Comparison of ENCODE assay signal across 9 mouse cellular contexts in genomic region chr2:154648086-154648485, GRCm38 (mm10). TPM values are rescaled to one million over a fixed set of nuclear protein-coding genes. Genes with fewer than 3 reads are reported as not detected.
DNase-seq lines count a peak whose midpoint lies in the region; ATAC-seq and TF ChIP-seq lines count a peak whose summit lies in the region.
"Had no signal": no experiment of that assay in that cellular context is flagged by ENCODE, and none has a peak within 500 bp of the region (broad histone marks: within the 10 kb centered on the region; RNA-seq: fewer than 3 reads in every experiment).

No protein-coding gene starts in this region.

- H3K4me1 ChIP-seq in kidney, adult 2 months (ENCODE audit: control insufficient read depth, insufficient read depth, low read length): peaks cover 7% of the 10 kb centered on the region; the same call in 1 of the 2 replicates
- no peaks in the 10 kb centered on the region for H3K4me1 ChIP-seq in kidney, embryonic 14.5 days (ENCODE audit: control insufficient read depth, insufficient read depth, low read length)
- peaks cover 5 to 13% of the 10 kb centered on the region in 2 experiments; a peak in 2 of 4 replicates for H3K4me1 ChIP-seq in ES-E14 (ENCODE audit: control insufficient read depth in 2 of 2, insufficient read depth in 2 of 2, low read length in 2 of 2, poor library complexity in 1 of 2)

- no peaks in the 10 kb centered on the region for H3K27me3 ChIP-seq in kidney, adult 2 months (replicated peaks; ENCODE audit: control insufficient read depth, insufficient read depth, low read length)
- no peaks in the 10 kb centered on the region for H3K27me3 ChIP-seq in kidney, embryonic 14.5 days (ENCODE audit: control insufficient read depth, insufficient read depth, low read length)
- H3K27me3 ChIP-seq: midbrain, embryonic 12.5 days had no signal

- H3K27ac ChIP-seq in kidney, adult 2 months (ENCODE audit: insufficient read depth, low read depth, low read length): no peak overlapping the region
- no peak overlapping the region for H3K27ac ChIP-seq in kidney, embryonic 14.5 days (ENCODE audit: low read depth, low read length)
- no peak overlapping the region for H3K27ac ChIP-seq in ES-E14 (ENCODE audit: insufficient read depth, low read depth, low read length, poor library complexity, severe bottlenecking)
- H3K27ac ChIP-seq: midbrain, embryonic 12.5 days had no signal

- H3K9ac ChIP-seq in kidney, embryonic 14.5 days (ENCODE audit: low read depth, low read length): no peak overlapping the region
- no peak overlapping the region for H3K9ac ChIP-seq in ES-E14 (ENCODE audit: insufficient read depth, low read depth, low read length, poor library complexity, severe bottlenecking)
- H3K9ac ChIP-seq: midbrain, embryonic 12.5 days had no signal

- peak; percentile 63 for DNase-seq in kidney, adult 2 months
- peak; percentile 62 for DNase-seq in ES-E14 (ENCODE audit: low read depth, low spot score)
- DNase-seq in adrenal gland, postnatal 36 days: peak; percentile 53 to 76
- peak; percentile 72 to 78 for DNase-seq in kidney, postnatal 36 days
- peak; percentile 70 for DNase-seq in yolk sac, embryonic 10.5 days (ENCODE audit: low spot score)
- no peak for DNase-seq in c-Kit-positive CD71-positive TER-119-positive erythroid progenitor cells, embryonic 14.5 days (ENCODE audit: low spot score)
- DNase-seq in heart, postnatal 4 days: no peak

- TF ChIP-seq CTCF in kidney, adult 2 months (conservative IDR thresholded peaks at IDR 0.05; ENCODE audit: insufficient read depth, insufficient read length, low read depth, low read length): peak; percentile 77

- no peak for ATAC-seq in kidney, embryonic 14.5 days (ENCODE audit: low FRiP score, low TSS enrichment)

- no peak for TF ChIP-seq POLR2A in kidney, adult 2 months (IDR thresholded peaks at IDR 0.05; ENCODE audit: low read depth, low read length)

- H3K9me3 ChIP-seq in kidney, embryonic 14.5 days (ENCODE audit: control insufficient read depth, low read length): no peaks in the 10 kb centered on the region
- no peaks in the 10 kb centered on the region for H3K9me3 ChIP-seq in ES-E14 (ENCODE audit: control insufficient read depth, insufficient read depth, low read depth, low read length)

- in situ Hi-C loops in ES-E14 (cut with MboI; ENCODE audit: low sequenced_read_pairs in 2 of 2, unreplicated experiment in 2 of 2): no loop called here

- 24% methylated on average over 3 of the region's 3 CpGs for WGBS in kidney, adult 2 months
- 38% methylated on average over 3 of the region's 3 CpGs for WGBS in kidney, embryonic 14.5 days

- H3K4me3 ChIP-seq in kidney, adult 2 months (ENCODE audit: insufficient read depth, low read depth, low read length): no peak overlapping the region
- H3K4me3 ChIP-seq in kidney, embryonic 14.5 days (ENCODE audit: low read length): no peak overlapping the region
- H3K4me3 ChIP-seq in ES-E14 (ENCODE audit: insufficient read depth in 1 of 2, low read depth in 1 of 2, low read length in 2 of 2, poor library complexity in 1 of 2, severe bottlenecking in 1 of 2): no peak overlapping the region
- H3K4me3 ChIP-seq: midbrain, embryonic 12.5 days had no signal

- H3K4me2 ChIP-seq in kidney, embryonic 14.5 days (replicated peaks; ENCODE audit: low read depth, low read length): no peak overlapping the region
- H3K4me2 ChIP-seq: midbrain, embryonic 12.5 days had no signal

- H3K36me3 ChIP-seq in kidney, adult 2 months (ENCODE audit: control insufficient read depth, insufficient read depth, low read length): no peaks in the 10 kb centered on the region
- peaks cover 8% of the 10 kb centered on the region; the same call in 1 of the 2 replicates for H3K36me3 ChIP-seq in kidney, embryonic 14.5 days (ENCODE audit: control insufficient read depth, insufficient read depth, low read length)
- H3K36me3 ChIP-seq in ES-E14 (ENCODE audit: control insufficient read depth, insufficient read depth, low read length, poor library complexity, severe bottlenecking): peaks cover 3% of the 10 kb centered on the region; the same call in 1 of the 2 replicates

TF ChIP-seq in ES-E14, 5 proteins besides CTCF, POLR2A, EP300 and RAD21:
- TF ChIP-seq HCFC1 (IDR thresholded peaks at IDR 0.05; ENCODE audit: borderline replicate concordance, insufficient read depth, low read length) (no peak), MAFK (IDR thresholded peaks at IDR 0.05; ENCODE audit: insufficient read depth, low read depth, low read length) (no peak), CHD2 (IDR thresholded peaks at IDR 0.05; ENCODE audit: low read depth, low read length) (no peak; the same call in 1 of the 2 replicates), ZNF384 (IDR thresholded peaks at IDR 0.05; ENCODE audit: low read depth, low read length) (no peak), ZC3H11A (IDR thresholded peaks at IDR 0.05; ENCODE audit: borderline replicate concordance, low read depth, low read length) (no peak)

RNA-seq across cellular contexts. Expression of gene Chmp4b, which starts 3.4 kb away (rescaled TPM):
- 71.9 and 102 TPM in 2 replicates for polyA plus RNA-seq in kidney, adult 2 months (2012; rRNA removed)
- polyA plus RNA-seq in kidney, embryonic 14.5 days (2014; fragmentation: Nextera tagmentation; extraction: Ambion mirVana): 13.9 and 19.5 TPM in 2 replicates
- 60.4 and 94.3 TPM in 2 replicates for total RNA-seq in ES-E14 (2012; rRNA removed)
- 100 to 1,000 TPM; 220 to 259 TPM for total RNA-seq in adrenal gland, postnatal 36 days (2021)
- total RNA-seq in heart, postnatal 4 days (2021): 100 to 1,000 TPM; 133 to 134 TPM

RNA-seq across cellular contexts. Expression of gene 4930519P11Rik, which starts 34.8 kb away (rescaled TPM):
- polyA plus RNA-seq in kidney, adult 2 months (2012; rRNA removed): 0.57 and 0.86 TPM in 2 replicates
- 0.72 and 0.89 TPM in 2 replicates for polyA plus RNA-seq in kidney, embryonic 14.5 days (2014; fragmentation: Nextera tagmentation; extraction: Ambion mirVana)
- total RNA-seq in ES-E14 (2012; rRNA removed): 0.67 TPM in 1 of 2 replicates, not detected in the other
- under 1 TPM in 1 of 2 experiments, not detected in 1; 0.63 TPM for total RNA-seq in adrenal gland, postnatal 36 days (2021)
- total RNA-seq in heart, postnatal 4 days (2021): not detected

RNA-seq across cellular contexts. Expression of gene Zfp341, which starts 35.0 kb away (rescaled TPM):
- polyA plus RNA-seq in kidney, adult 2 months (2012; rRNA removed): 4.9 and 5.3 TPM in 2 replicates
- 1.1 and 1.3 TPM in 2 replicates for polyA plus RNA-seq in kidney, embryonic 14.5 days (2014; fragmentation: Nextera tagmentation; extraction: Ambion mirVana)
- 3.2 and 4.0 TPM in 2 replicates for total RNA-seq in ES-E14 (2012; rRNA removed)
- 1 to 10 TPM; 2.6 to 3.0 TPM for total RNA-seq in adrenal gland, postnatal 36 days (2021)
- total RNA-seq in heart, postnatal 4 days (2021): 1 to 10 TPM; 2.4 TPM

RNA-seq across cellular contexts. Expression of gene Pxmp4, which starts 44.6 kb away (rescaled TPM):
- polyA plus RNA-seq in kidney, adult 2 months (2012; rRNA removed): 118 and 138 TPM in 2 replicates
- 20.4 and 25.9 TPM in 2 replicates for polyA plus RNA-seq in kidney, embryonic 14.5 days (2014; fragmentation: Nextera tagmentation; extraction: Ambion mirVana)
- 8.6 and 10.5 TPM in 2 replicates for total RNA-seq in ES-E14 (2012; rRNA removed)
- 10 to 100 TPM; 30.9 to 35.7 TPM for total RNA-seq in adrenal gland, postnatal 36 days (2021)
- total RNA-seq in heart, postnatal 4 days (2021): 10 to 100 TPM; 14.5 to 20.4 TPM

Comparison
In these comparisons a context has a peak if more than half of its experiments do, and no peak if none do; other contexts are left out.
1. DNase-seq: peak in kidney, adult 2 months (single experiment), ES-E14 (single experiment), adrenal gland, postnatal 36 days (2 of 2), kidney, postnatal 36 days (2 of 2) and yolk sac, embryonic 10.5 days (single experiment); none in c-Kit-positive CD71-positive TER-119-positive erythroid progenitor cells, embryonic 14.5 days (single experiment) and heart, postnatal 4 days (single experiment).